ENCODE assay signal across 18 mouse cellular contexts in the genomic region with DNA sequence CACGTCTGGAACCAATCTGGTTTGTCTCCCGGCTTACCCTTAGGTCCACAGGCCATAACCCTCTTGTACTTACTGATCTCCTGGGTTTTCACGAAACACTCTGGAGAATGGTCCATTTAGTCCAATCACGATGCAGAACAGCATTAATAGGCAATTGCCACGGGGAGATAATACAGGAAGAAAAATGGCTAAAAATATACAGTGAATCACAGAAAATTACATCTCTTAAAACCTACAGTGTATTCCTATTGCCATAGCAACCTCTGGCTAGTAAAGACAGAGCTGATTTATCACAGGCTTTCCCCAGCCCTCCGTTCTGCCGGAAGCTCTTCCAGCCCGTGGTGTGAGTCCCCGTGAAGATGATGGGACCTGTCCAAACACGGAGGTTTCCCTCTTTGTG. TPM values are rescaled to one million over a fixed set of nuclear protein-coding genes. Genes with fewer than 3 reads are reported as not detected.
DNase-seq lines count a peak whose midpoint lies in the region; ATAC-seq and TF ChIP-seq lines count a peak whose summit lies in the region.
"Had no signal": no experiment of that assay in that cellular context is flagged by ENCODE, and none has a peak within 500 bp of the region (broad histone marks: within the 10 kb centered on the region; RNA-seq: fewer than 3 reads in every experiment).

No protein-coding gene starts in this region.

- H3K27me3 ChIP-seq in forebrain, embryonic 15.5 days, result no peaks in the 10 kb centered on the region
- no peaks in the 10 kb centered on the region for H3K27me3 ChIP-seq in forebrain, embryonic 11.5 days (ENCODE audit: control insufficient read depth, insufficient read depth, low read length)
- H3K27me3 ChIP-seq in limb, embryonic 14.5 days (ENCODE audit: control insufficient read depth, insufficient read depth, low read length), result no peaks in the 10 kb centered on the region
- H3K27me3 ChIP-seq: neural tube, embryonic 12.5 days had no signal

- no peak overlapping the region for H3K4me3 ChIP-seq in forebrain, embryonic 15.5 days
- no peak overlapping the region for H3K4me3 ChIP-seq in forebrain, embryonic 11.5 days (ENCODE audit: low read depth, low read length)
- peak overlapping the region; percentile 11; the same call in 1 of the 2 replicates for H3K4me3 ChIP-seq in layer of hippocampus, adult 2 months
- H3K4me3 ChIP-seq in cortical plate, adult 2 months (ENCODE audit: insufficient read depth, low read length), result 0 out of 2 replicates have a peak overlapping the region, but pooled peaks have one; percentile 2
- H3K4me3 ChIP-seq in limb, embryonic 14.5 days (replicated peaks; ENCODE audit: low read length), result no peak overlapping the region
- H3K4me3 ChIP-seq: gastrocnemius, adult 2 months; heart, embryonic 10.5 days; limb, embryonic 15.5 days; neural tube, embryonic 12.5 days had no signal

- TF ChIP-seq POLR2A in cortical plate, adult 2 months (IDR thresholded peaks at IDR 0.05; ENCODE audit: extremely low read depth, insufficient read depth, low read length), result no peak
- TF ChIP-seq POLR2A in limb, embryonic 14.5 days (IDR thresholded peaks at IDR 0.05; ENCODE audit: borderline replicate concordance, extremely low read depth, insufficient read depth, insufficient read length), result no peak

- 62% methylated on average over 10 of the region's 10 CpGs for WGBS in forebrain, embryonic 15.5 days
- 71% methylated on average over 10 of the region's 10 CpGs for WGBS in forebrain, embryonic 11.5 days
- 15% methylated on average over 10 of the region's 10 CpGs for WGBS in limb, embryonic 14.5 days

- 0 out of 2 replicates have a peak, but pooled peaks have one; percentile 29 for ATAC-seq in forebrain, embryonic 15.5 days (replicated peaks)
- no peak for ATAC-seq in forebrain, embryonic 11.5 days (replicated peaks; ENCODE audit: low FRiP score)
- ATAC-seq in limb, embryonic 14.5 days (ENCODE audit: low FRiP score, low read depth), result no peak
- ATAC-seq: Patski had no signal

- H3K9ac ChIP-seq in forebrain, embryonic 15.5 days (replicated peaks), result no peak overlapping the region
- H3K9ac ChIP-seq in forebrain, embryonic 11.5 days (ENCODE audit: low read length), result no peak overlapping the region
- H3K9ac ChIP-seq in limb, embryonic 14.5 days (ENCODE audit: low read depth, low read length, severe bottlenecking), result no peak overlapping the region
- H3K9ac ChIP-seq: limb, embryonic 15.5 days; lung, embryonic 14.5 days; neural tube, embryonic 12.5 days had no signal

- 0 out of 2 replicates have a peak overlapping the region, but pooled peaks have one; percentile 32 for H3K27ac ChIP-seq in forebrain, embryonic 15.5 days (replicated peaks)
- H3K27ac ChIP-seq in forebrain, embryonic 11.5 days (ENCODE audit: low read depth, low read length), result no peak overlapping the region
- H3K27ac ChIP-seq in layer of hippocampus, adult 2 months, result no peak overlapping the region
- no peak overlapping the region for H3K27ac ChIP-seq in cortical plate, adult 2 months (ENCODE audit: insufficient read depth, low read length)
- no peak overlapping the region for H3K27ac ChIP-seq in limb, embryonic 14.5 days (replicated peaks; ENCODE audit: low read depth, low read length)
- H3K27ac ChIP-seq: gastrocnemius, adult 2 months; heart, embryonic 10.5 days; limb, embryonic 15.5 days; neural tube, embryonic 12.5 days had no signal

- no peak for DNase-seq in forebrain, embryonic 11.5 days (ENCODE audit: low spot score)
- DNase-seq in layer of hippocampus, adult 2 months (ENCODE audit: low spot score in 2 of 2), result no peak
- no peak for DNase-seq in layer of hippocampus, adult 8-10 months (ENCODE audit: low spot score in 2 of 2)
- peak; percentile 30 for DNase-seq in limb, embryonic 14.5 days (ENCODE audit: low spot score)
- DNase-seq in lung, postnatal 36 days, result no peak
- DNase-seq in right cerebral cortex, postnatal 4 days, result no peak
- DNase-seq: cerebellum, adult 8-10 months; gastrocnemius, adult 2 months; heart, postnatal 36 days; lung, embryonic 14.5 days; retina, postnatal 1 day; thymus, postnatal 36 days had no signal

- H3K9me3 ChIP-seq in forebrain, embryonic 15.5 days, result no peaks in the 10 kb centered on the region
- no peaks in the 10 kb centered on the region for H3K9me3 ChIP-seq in forebrain, embryonic 11.5 days (ENCODE audit: control insufficient read depth, low read length)
- no peaks in the 10 kb centered on the region for H3K9me3 ChIP-seq in limb, embryonic 14.5 days (ENCODE audit: control insufficient read depth, low read length)
- H3K9me3 ChIP-seq: heart, embryonic 10.5 days; limb, embryonic 15.5 days; neural tube, embryonic 12.5 days had no signal

- H3K4me1 ChIP-seq in forebrain, embryonic 15.5 days, result peaks cover 12% of the 10 kb centered on the region
- H3K4me1 ChIP-seq in forebrain, embryonic 11.5 days (replicated peaks; ENCODE audit: control insufficient read depth, insufficient read depth, low read length), result peaks cover 4% of the 10 kb centered on the region; the same call in 1 of the 2 replicates
- peaks cover 4% of the 10 kb centered on the region for H3K4me1 ChIP-seq in cortical plate, adult 2 months (ENCODE audit: control insufficient read depth, insufficient read depth, low read length)
- peaks cover 10% of the 10 kb centered on the region; the same call in 1 of the 2 replicates for H3K4me1 ChIP-seq in limb, embryonic 14.5 days (ENCODE audit: control insufficient read depth, insufficient read depth, low read length)

- H3K4me2 ChIP-seq in forebrain, embryonic 15.5 days (replicated peaks), result no peak overlapping the region
- no peak overlapping the region for H3K4me2 ChIP-seq in forebrain, embryonic 11.5 days (ENCODE audit: low read depth, low read length, severe bottlenecking)
- no peak overlapping the region for H3K4me2 ChIP-seq in limb, embryonic 14.5 days (replicated peaks; ENCODE audit: low read depth, low read length, severe bottlenecking)
- H3K4me2 ChIP-seq: limb, embryonic 15.5 days; lung, embryonic 14.5 days; neural tube, embryonic 12.5 days had no signal

- TF ChIP-seq CTCF in layer of hippocampus, adult 2 months (conservative IDR thresholded peaks at IDR 0.05), result no peak
- TF ChIP-seq CTCF in cortical plate, adult 2 months (IDR thresholded peaks at IDR 0.05; ENCODE audit: extremely low read depth, insufficient read depth, low read length), result no peak

- H3K36me3 ChIP-seq in forebrain, embryonic 15.5 days, result no peaks in the 10 kb centered on the region
- H3K36me3 ChIP-seq in forebrain, embryonic 11.5 days (ENCODE audit: control insufficient read depth, insufficient read depth, low read length), result no peaks in the 10 kb centered on the region
- no peaks in the 10 kb centered on the region for H3K36me3 ChIP-seq in limb, embryonic 14.5 days (ENCODE audit: control insufficient read depth, insufficient read depth, low read length)
- H3K36me3 ChIP-seq: heart, embryonic 10.5 days; limb, embryonic 15.5 days; neural tube, embryonic 12.5 days had no signal

RNA-seq across cellular contexts. Expression of a gene that starts 42.9 kb away (rescaled TPM):
- 19.4 and 21.1 TPM in 2 replicates for polyA plus RNA-seq in forebrain, embryonic 15.5 days (2015; fragmentation: Nextera tagmentation; extraction: Ambion mirVana)
- 19.4 and 21.5 TPM in 2 replicates for polyA plus RNA-seq in forebrain, embryonic 11.5 days (2014; fragmentation: Nextera tagmentation; extraction: Ambion mirVana)
- 10 to 100 TPM; 69.6 to 78.7 TPM for total RNA-seq in layer of hippocampus, adult 2 months (2021)
- 10 to 100 TPM; 70.9 to 85.2 (median 79.5) TPM for total RNA-seq in layer of hippocampus, adult 8-10 months (2022)
- 49.5 and 52.8 TPM in 2 replicates for polyA plus RNA-seq in cortical plate, adult 2 months (2012; rRNA removed)
- 54.8 and 59.9 TPM in 2 replicates for polyA plus RNA-seq in limb, embryonic 14.5 days (2012; rRNA removed)
- 33.6 and 36.2 TPM in 2 replicates for polyA plus RNA-seq in limb, embryonic 14.5 days (2014; fragmentation: Nextera tagmentation; extraction: Ambion mirVana)

Comparison
In these comparisons a context has a peak if more than half of its experiments do, and no peak if none do; other contexts are left out.
1. H3K4me3 ChIP-seq: peak in layer of hippocampus, adult 2 months (single experiment) and cortical plate, adult 2 months (single experiment); none in forebrain, embryonic 15.5 days (single experiment), forebrain, embryonic 11.5 days (single experiment) and limb, embryonic 14.5 days (single experiment).